Mouse (Mus musculus) midbrain, embryonic 14.5 days (tissue): ENCODE data around the gene Exoc6b. TPM values are rescaled to one million over a fixed set of nuclear protein-coding genes. Genes with fewer than 3 reads are reported as not detected.
A peak's percentile ranks its signal among the peaks of the same experiment; 100 is the strongest.

Experiments used
- ATAC-seq: fragments of 200-750 bp; cut with Nextera tagmentation; 2 replicates; pipeline ENCODE4 v1.8.0; 2017; ENCODE audit warnings: moderate number of reproducible peaks, moderate library complexity; ENCODE audit not compliant: low FRiP score, low TSS enrichment
- DNase-seq: peaks from one replicate; pipeline ENCODE4 v3.0.0-alpha.2; 2015
- H3K27ac ChIP-seq: fragments of 300-500 bp; sonication (generic); replicated peaks from 2 replicates; pipeline ENCODE4 v1.5.1; 2014; ENCODE audit warnings: mild to moderate bottlenecking, low read depth, low read length, moderate library complexity
- H3K27me3 ChIP-seq: fragments of 300-500 bp; sonication (generic); 2 replicates; pipeline ENCODE4 v1.6.1; 2014; ENCODE audit warnings: low read length, control low read depth, mixed read lengths; ENCODE audit not compliant: control insufficient read depth, insufficient read depth
- H3K36me3 ChIP-seq: fragments of 300-500 bp; sonication (generic); 2 replicates; pipeline ENCODE4 v1.6.1; 2014; ENCODE audit warnings: low read length, control low read depth; ENCODE audit not compliant: control insufficient read depth, insufficient read depth
- H3K4me1 ChIP-seq: fragments of 300-500 bp; sonication (generic); 2 replicates; pipeline ENCODE4 v1.6.1; 2014; ENCODE audit warnings: mild to moderate bottlenecking, antibody characterized with exemption, low read length, control low read depth; ENCODE audit not compliant: control insufficient read depth, insufficient read depth
- H3K4me2 ChIP-seq: fragments of 300-500 bp; sonication (generic); 2 replicates; pipeline ENCODE4 v1.6.1; 2014; ENCODE audit warnings: mild to moderate bottlenecking, low read length, moderate library complexity
- H3K4me3 ChIP-seq: fragments of 300-500 bp; sonication (generic); replicated peaks from 2 replicates; pipeline ENCODE4 v1.5.1; 2014; ENCODE audit warnings: low read depth, low read length
- H3K9ac ChIP-seq: fragments of 300-500 bp; sonication (generic); replicated peaks from 2 replicates; pipeline ENCODE4 v1.6.1; 2014; ENCODE audit warnings: mild to moderate bottlenecking, low read length, moderate library complexity
- H3K9me3 ChIP-seq: fragments of 300-500 bp; sonication (generic); 2 replicates; pipeline ENCODE4 v1.6.1; 2016; ENCODE audit warnings: low read length, control low read depth, mixed read lengths; ENCODE audit not compliant: control insufficient read depth
- WGBS: fragments of 180-500 bp; shearing (Covaris S2); extraction: QIAGEN DNeasy Blood & Tissue Kit; methylation state at CpG from one replicate; pipeline ENCODE4 v1.1.7; 2014; 5-methylcytosine and 5-hydroxymethylcytosine counted together
- polyA plus RNA-seq: library from polyadenylated mRNA; unstranded; fragments of >200 nt; fragmentation: Nextera tagmentation; extraction: Ambion mirVana; gene quantifications from 2 replicates; pipeline ENCODE4 v1.2.1, GENCODE M21; 2014

Exoc6b gene
- polyA plus RNA-seq, 1 experiment from 2014 or later = 64.9 TPM

GRCm38 (mm10) chr6:84657091-84657490 lies 412.2 kb downstream of the Exoc6b start:
- no peaks in the 10 kb centered on the region for H3K27me3 ChIP-seq
- no peak overlapping the region for H3K9ac ChIP-seq
- no peaks in the 10 kb centered on the region for H3K36me3 ChIP-seq
- ATAC-seq (no peak), DNase-seq (no peak)
- no peak overlapping the region for H3K4me2 ChIP-seq
- H3K4me3 ChIP-seq = no peak overlapping the region
- H3K27ac ChIP-seq = no peak overlapping the region
- no peaks in the 10 kb centered on the region for H3K4me1 ChIP-seq
- H3K9me3 ChIP-seq = no peaks in the 10 kb centered on the region
- WGBS = 37% methylated on average over 1 of the region's 1 CpGs

- H3K36me3 ChIP-seq = no peaks in the 10 kb centered on the region
- no peak for ATAC-seq
- no peaks in the 10 kb centered on the region for H3K4me1 ChIP-seq
- DNase-seq = no peak
- H3K27me3 ChIP-seq = no peaks in the 10 kb centered on the region
- H3K9ac ChIP-seq = no peak overlapping the region
- H3K27ac ChIP-seq = no peak overlapping the region
- no peak overlapping the region for H3K4me2 ChIP-seq
- 61% methylated on average over 2 of the region's 2 CpGs for WGBS
- H3K9me3 ChIP-seq = no peaks in the 10 kb centered on the region
- H3K4me3 ChIP-seq = no peak overlapping the region
Observed at GRCm38 (mm10) chr6:84656680-84657079, 412.6 kb downstream of the Exoc6b start.

GRCm38 (mm10) chr6:84651902-84652301 lies 417.4 kb downstream of the Exoc6b start:
- H3K9ac ChIP-seq = no peak overlapping the region
- H3K4me2 ChIP-seq = no peak overlapping the region
- peaks cover 7% of the 10 kb centered on the region; the same call in 1 of the 2 replicates for H3K4me1 ChIP-seq
- H3K9me3 ChIP-seq = no peaks in the 10 kb centered on the region
- no peak overlapping the region for H3K4me3 ChIP-seq
- no peaks in the 10 kb centered on the region for H3K36me3 ChIP-seq
- H3K27ac ChIP-seq = no peak overlapping the region
- ATAC-seq (no peak), DNase-seq (no peak)
- H3K27me3 ChIP-seq = no peaks in the 10 kb centered on the region
- WGBS = 95% methylated on average over 3 of the region's 3 CpGs

GRCm38 (mm10) chr6:84647197-84647596 lies 422.1 kb downstream of the Exoc6b start:
- Histone ChIP-seq H3K27ac (no peak overlapping the region), H3K36me3 (no peaks in the 10 kb centered on the region), H3K9me3 (no peaks in the 10 kb centered on the region), H3K27me3 (no peaks in the 10 kb centered on the region), H3K4me3 (no peak overlapping the region), H3K4me1 (peaks cover 15% of the 10 kb centered on the region), H3K9ac (no peak overlapping the region), H3K4me2 (no peak overlapping the region)
- ATAC-seq (no peak), DNase-seq (peak; percentile 38)
- 57% methylated on average over 4 of the region's 4 CpGs for WGBS

GRCm38 (mm10) chr6:84646696-84647095 lies 422.6 kb downstream of the Exoc6b start:
- Histone ChIP-seq H3K4me1 (peaks cover 15% of the 10 kb centered on the region), H3K27ac (no peak overlapping the region), H3K27me3 (no peaks in the 10 kb centered on the region), H3K36me3 (no peaks in the 10 kb centered on the region), H3K4me3 (no peak overlapping the region), H3K9ac (no peak overlapping the region), H3K4me2 (no peak overlapping the region), H3K9me3 (no peaks in the 10 kb centered on the region)
- no peak for DNase-seq
- WGBS = 64% methylated on average over 2 of the region's 2 CpGs
- no peak for ATAC-seq

- H3K27ac ChIP-seq = no peak overlapping the region
- H3K9me3 ChIP-seq = no peaks in the 10 kb centered on the region
- no peak overlapping the region for H3K4me2 ChIP-seq
- H3K36me3 ChIP-seq = no peaks in the 10 kb centered on the region
- peaks cover under 1% of the 10 kb centered on the region for H3K4me1 ChIP-seq
- no peak overlapping the region for H3K9ac ChIP-seq
- H3K4me3 ChIP-seq = no peak overlapping the region
- no peaks in the 10 kb centered on the region for H3K27me3 ChIP-seq
- WGBS = 87% methylated on average over 4 of the region's 4 CpGs
- ATAC-seq (no peak), DNase-seq (no peak)
Observed at GRCm38 (mm10) chr6:84641062-84641431, 428.3 kb downstream of the Exoc6b start.

- H3K4me3 ChIP-seq = no peak overlapping the region
- no peak for ATAC-seq
Observed at GRCm38 (mm10) chr6:84640324-84641061, 428.8 kb downstream of the Exoc6b start.

GRCm38 (mm10) chr6:84638206-84638605 lies 431.1 kb downstream of the Exoc6b start:
- Histone ChIP-seq H3K4me1 (no peaks in the 10 kb centered on the region), H3K36me3 (no peaks in the 10 kb centered on the region), H3K9ac (no peak overlapping the region), H3K27ac (no peak overlapping the region), H3K4me2 (no peak overlapping the region), H3K27me3 (no peaks in the 10 kb centered on the region), H3K9me3 (no peaks in the 10 kb centered on the region), H3K4me3 (no peak overlapping the region)
- no peak for ATAC-seq
- DNase-seq = no peak

More at GRCm38 (mm10) chr6:84640324-84641061, 428.8 kb downstream of the Exoc6b start:
- H3K4me1 ChIP-seq = no peaks in the 10 kb centered on the region
- H3K27me3 ChIP-seq = no peaks in the 10 kb centered on the region
- no peaks in the 10 kb centered on the region for H3K36me3 ChIP-seq
- H3K9ac ChIP-seq = no peak overlapping the region
- DNase-seq = no peak
- WGBS = 87% methylated on average over 9 of the region's 9 CpGs
- no peak overlapping the region for H3K27ac ChIP-seq
- no peaks in the 10 kb centered on the region for H3K9me3 ChIP-seq
- no peak overlapping the region for H3K4me2 ChIP-seq

GRCm38 (mm10) chr6:84631588-84631987 lies 437.7 kb downstream of the Exoc6b start:
- Histone ChIP-seq H3K9ac (no peak overlapping the region), H3K27ac (no peak overlapping the region), H3K27me3 (no peaks in the 10 kb centered on the region), H3K4me3 (no peak overlapping the region), H3K36me3 (no peaks in the 10 kb centered on the region), H3K4me2 (no peak overlapping the region), H3K4me1 (no peaks in the 10 kb centered on the region), H3K9me3 (no peaks in the 10 kb centered on the region)
- DNase-seq (no peak), ATAC-seq (no peak)
- 90% methylated on average over 2 of the region's 2 CpGs for WGBS
